Mouse (Mus musculus) G1E (cell line): ENCODE data around the gene Stra6l. TPM values are rescaled to one million over a fixed set of nuclear protein-coding genes. Genes with fewer than 3 reads are reported as not detected.

Experiments
- ATAC-seq: 2 replicates; pipeline ENCODE4 v1.8.0; 2016; ENCODE audit warnings: mild to moderate bottlenecking; ENCODE audit not compliant: insufficient number of reproducible peaks, poor library complexity, low FRiP score, severe bottlenecking; ENCODE audit errors: extremely low read depth
- DNase-seq: peaks from one replicate; pipeline ENCODE4 v3.0.0; 2012; ENCODE audit warnings: low spot score
- H3K27me3 ChIP-seq: 2 replicates; pipeline ENCODE4 v1.6.1; 2012; ENCODE audit warnings: mild to moderate bottlenecking, low read length, inconsistent platforms; ENCODE audit not compliant: insufficient read depth
- H3K36me3 ChIP-seq: replicated peaks from 2 replicates; pipeline ENCODE3; 2012; ENCODE audit warnings: mild to moderate bottlenecking, inconsistent platforms
- H3K4me1 ChIP-seq: 2 replicates; pipeline ENCODE4 v1.6.1; 2012; ENCODE audit warnings: low read depth, low read length, inconsistent platforms, mixed read lengths; ENCODE audit not compliant: insufficient read depth
- H3K4me3 ChIP-seq: 2 replicates; pipeline ENCODE4 v1.5.1; 2012; ENCODE audit warnings: low read depth, mild to moderate bottlenecking, inconsistent platforms, low read length, moderate library complexity, mixed read lengths
- H3K9me3 ChIP-seq: replicated peaks from 2 replicates; pipeline ENCODE4 v1.6.1; 2012; ENCODE audit warnings: inconsistent platforms
- CTCF ChIP-seq: IDR thresholded peaks from 2 replicates; pipeline ENCODE4 v1.5.1; 2012; ENCODE audit warnings: low read depth, low read length, inconsistent platforms, mixed read lengths
- GATA1 ChIP-seq: IDR thresholded peaks from 2 replicates; pipeline ENCODE4 v1.6.1; 2012; ENCODE audit warnings: borderline replicate concordance, low read length, inconsistent platforms, mixed read lengths
- GATA2 ChIP-seq: IDR thresholded peaks from 2 replicates; pipeline ENCODE4 v1.6.1; 2012; ENCODE audit warnings: low read depth, low read length, inconsistent platforms, borderline replicate concordance
- POLR2AphosphoS5 ChIP-seq: IDR thresholded peaks from 2 replicates; pipeline ENCODE4 v1.6.1; 2012; ENCODE audit warnings: low read depth, low read length, inconsistent platforms; ENCODE audit not compliant: insufficient replicate concordance
- TAL1 ChIP-seq: conservative IDR thresholded peaks from 2 replicates; pipeline ENCODE4 v1.6.1; 2012; ENCODE audit warnings: low read depth, low read length, inconsistent platforms, mixed read lengths
- polyA plus RNA-seq: library from polyadenylated mRNA; stranded (reverse); fragments of >175 nt; gene quantifications from 2 replicates; pipeline ENCODE4 v1.2.3, GENCODE M21; 2012
- total RNA-seq, 2 experiments: library from RNA; stranded (forward) in 1 of 2; stranded (reverse) in 1 of 2; fragments of 200-1000 nt in 1 of 2; fragments of >200 nt in 1 of 2; fragmentation: Nextera tagmentation in 1 of 2; gene quantifications; 2 replicates each; pipeline ENCODE4 v1.2.3; 2014 to 2017

Gene Stra6l
- total and polyA plus RNA-seq, 3 experiments: 0.33 TPM; not detected in 2

- H3K4me3 ChIP-seq: no peak overlapping the region
- H3K4me1 ChIP-seq: no peaks in the 10 kb centered on the region
- no peaks in the 10 kb centered on the region for H3K27me3 ChIP-seq
- ATAC-seq: no peak
- H3K9me3 ChIP-seq: no peaks in the 10 kb centered on the region
- DNase-seq: no peak
- no peaks in the 10 kb centered on the region for H3K36me3 ChIP-seq
- TF ChIP-seq POLR2AphosphoS5: no peak
- TF ChIP-seq CTCF: no peak
- TF ChIP-seq GATA1: no peak
- no peak for TF ChIP-seq TAL1
- no peak for TF ChIP-seq GATA2
Observed at GRCm38 (mm10) chr4:45882521-45882920, 34.1 kb downstream of the Stra6l start.

- no peaks in the 10 kb centered on the region for H3K9me3 ChIP-seq
- H3K27me3 ChIP-seq: no peaks in the 10 kb centered on the region
- H3K4me3 ChIP-seq: no peak overlapping the region
- DNase-seq: no peak
- no peaks in the 10 kb centered on the region for H3K4me1 ChIP-seq
- no peak for ATAC-seq
- TF ChIP-seq CTCF (no peak), GATA1 (no peak), GATA2 (no peak), POLR2AphosphoS5 (no peak), TAL1 (no peak)
- no peaks in the 10 kb centered on the region for H3K36me3 ChIP-seq
Observed at GRCm38 (mm10) chr4:45883250-45883649, 34.8 kb downstream of the Stra6l start.

GRCm38 (mm10) chr4:45889487-45889886, 41.0 kb downstream of the Stra6l start:
- H3K4me3 ChIP-seq: no peak overlapping the region

DNA sequence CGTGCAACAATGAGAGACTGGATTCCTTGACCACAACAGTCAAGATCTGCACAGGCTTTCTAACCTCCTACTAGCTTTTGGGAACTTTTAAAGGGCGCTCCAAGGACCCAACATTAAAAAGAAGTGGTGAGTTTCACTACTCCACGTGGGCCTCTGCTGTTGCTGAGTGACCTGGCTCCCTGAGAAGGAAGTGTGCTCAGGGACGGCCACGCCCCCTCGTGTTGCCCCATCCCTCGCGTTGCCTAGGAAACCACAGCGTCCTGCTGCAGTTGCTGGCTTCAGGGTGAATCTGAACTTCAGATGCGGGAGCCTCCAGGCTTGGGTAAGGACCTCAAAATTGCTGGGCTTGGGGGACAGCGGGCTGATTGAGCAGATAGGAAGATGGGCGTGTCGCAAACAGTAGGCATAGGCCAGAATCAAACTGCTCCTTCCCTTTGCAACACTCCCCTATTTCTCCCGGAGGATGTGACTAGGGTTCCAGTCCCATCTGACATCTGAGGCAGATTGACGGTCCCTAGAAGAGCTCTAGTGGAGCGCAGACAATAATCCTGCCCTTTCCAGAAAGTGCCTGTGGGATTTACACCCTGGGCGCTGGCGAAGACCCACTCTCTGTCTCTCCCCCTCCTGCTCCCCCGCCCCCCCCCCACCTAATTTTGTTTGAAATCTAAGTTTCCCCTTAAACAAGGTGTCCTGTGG, 41.8 kb downstream of the Stra6l start, which contains the start of gene Ccdc180:
Ccdc180 (plus strand) TSS at position 238 of the 696 bp plus-strand sequence.
- no peak within 1 kb of the TSS for H3K4me3 ChIP-seq
- H3K4me1 ChIP-seq: no peaks in the 10 kb centered on the region
- TF ChIP-seq GATA1: no peak
- no peaks in the 10 kb centered on the region for H3K36me3 ChIP-seq
- no peaks in the 10 kb centered on the region for H3K27me3 ChIP-seq
- H3K9me3 ChIP-seq: no peaks in the 10 kb centered on the region
- DNase-seq (no peak), ATAC-seq (no peak)

More at GRCm38 (mm10) chr4:45889487-45889886, 41.0 kb downstream of the Stra6l start:
- H3K27me3 ChIP-seq: no peaks in the 10 kb centered on the region
- DNase-seq (no peak), ATAC-seq (no peak)
- TF ChIP-seq GATA1: no peak
- no peak for TF ChIP-seq CTCF
- no peak for TF ChIP-seq POLR2AphosphoS5
- TF ChIP-seq TAL1: no peak
- no peak for TF ChIP-seq GATA2
- no peaks in the 10 kb centered on the region for H3K36me3 ChIP-seq
- no peaks in the 10 kb centered on the region for H3K9me3 ChIP-seq
- H3K4me1 ChIP-seq: no peaks in the 10 kb centered on the region

DNA sequence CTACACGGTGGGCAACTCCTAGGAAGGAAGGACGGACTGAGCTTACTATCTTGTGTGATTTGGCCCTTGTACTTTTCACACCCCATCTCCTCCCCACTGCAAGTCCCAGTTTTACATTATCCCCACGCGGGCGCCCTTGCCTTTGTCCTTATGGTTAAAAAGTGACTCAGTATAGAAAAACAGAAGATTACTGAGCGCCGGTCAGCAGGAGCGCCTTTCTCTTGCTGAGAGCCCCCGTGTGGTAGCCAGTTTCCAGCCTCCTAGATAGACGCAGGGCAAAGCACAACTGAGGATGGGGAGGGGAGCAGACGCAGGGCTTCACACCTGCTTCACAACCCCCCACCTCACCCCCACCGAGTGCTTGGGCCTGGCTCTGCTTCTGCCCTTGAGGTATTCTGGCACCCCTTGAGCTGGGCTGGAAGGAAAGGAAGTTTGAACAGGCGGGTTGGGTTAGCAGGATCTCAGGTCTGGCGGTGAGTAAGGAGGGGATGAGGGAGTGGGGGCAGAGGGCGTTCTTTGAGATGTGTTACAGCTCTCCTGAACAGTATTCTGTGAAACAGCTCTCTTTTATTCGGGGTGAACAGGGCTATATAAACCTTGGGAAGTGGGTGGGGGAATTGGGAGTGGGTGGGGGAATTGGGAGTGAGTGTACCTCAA, 48.1 kb downstream of the Stra6l start:
- Histone ChIP-seq H3K9me3 (no peaks in the 10 kb centered on the region), H3K4me1 (no peaks in the 10 kb centered on the region), H3K27me3 (peaks cover 4% of the 10 kb centered on the region; the same call in 1 of the 2 replicates), H3K36me3 (no peaks in the 10 kb centered on the region), H3K4me3 (no peak overlapping the region)
- no peak for DNase-seq
- no peak for ATAC-seq
- no peak for TF ChIP-seq GATA1
- TF ChIP-seq GATA2: no peak
- no peak for TF ChIP-seq POLR2AphosphoS5
- TF ChIP-seq CTCF: no peak
- TF ChIP-seq TAL1: no peak

GRCm38 (mm10) chr4:45898413-45898812, 49.9 kb downstream of the Stra6l start:
- no peak for TF ChIP-seq POLR2AphosphoS5
- TF ChIP-seq GATA2: no peak
- TF ChIP-seq GATA1: no peak
- no peak for TF ChIP-seq TAL1
- TF ChIP-seq CTCF: no peak
- ATAC-seq (no peak), DNase-seq (no peak)
- Histone ChIP-seq H3K36me3 (no peaks in the 10 kb centered on the region), H3K4me1 (no peaks in the 10 kb centered on the region), H3K9me3 (no peaks in the 10 kb centered on the region), H3K4me3 (no peak overlapping the region), H3K27me3 (peaks cover 4% of the 10 kb centered on the region; the same call in 1 of the 2 replicates)
